Mouse (Mus musculus) cerebellum, adult 2 months (tissue): ENCODE data around the gene Creld1. TPM values are rescaled to one million over a fixed set of nuclear protein-coding genes. Genes with fewer than 3 reads are reported as not detected.

ENCODE experiments used
- DNase-seq, 2 experiments: peaks; one replicate each; pipeline ENCODE4 v3.0.0; 2021
- H3K27ac ChIP-seq: fragments of 200-500 bp; 2 replicates; pipeline ENCODE4 v1.5.1; 2012; ENCODE audit warnings: low read length, control low read depth, inconsistent platforms; ENCODE audit not compliant: insufficient read depth
- H3K27me3 ChIP-seq: fragments of 200-500 bp; 2 replicates; pipeline ENCODE4 v1.6.1; 2012; ENCODE audit warnings: inconsistent platforms, mild to moderate bottlenecking, low read length, moderate library complexity; ENCODE audit not compliant: control insufficient read depth, insufficient read depth
- H3K4me1 ChIP-seq: fragments of 200-500 bp; 2 replicates; pipeline ENCODE4 v1.6.1; 2011; ENCODE audit warnings: low read length; ENCODE audit not compliant: control insufficient read depth, insufficient read depth
- H3K4me3 ChIP-seq: fragments of 200-500 bp; replicated peaks from 2 replicates; pipeline ENCODE3; 2011; ENCODE audit warnings: mild to moderate bottlenecking, low read depth, low read length, control low read depth; ENCODE audit not compliant: insufficient read depth
- CTCF ChIP-seq: fragments of 200-500 bp; IDR thresholded peaks from 2 replicates; pipeline ENCODE4 v1.5.1; 2011; ENCODE audit warnings: low read depth, mild to moderate bottlenecking, control low read depth, low read length, moderate library complexity, borderline replicate concordance; ENCODE audit not compliant: insufficient read depth
- POLR2A ChIP-seq: fragments of 200-500 bp; IDR thresholded peaks from 2 replicates; pipeline ENCODE4 v1.6.1; 2011; ENCODE audit warnings: low read length, control low read depth, borderline replicate concordance; ENCODE audit not compliant: insufficient read depth
- WGBS: fragments of 180-500 bp; shearing (Covaris S2); methylation state at CpG from one replicate; pipeline ENCODE4 v1.1.7; 2018; 5-methylcytosine and 5-hydroxymethylcytosine counted together
- polyA plus RNA-seq: library from polyadenylated mRNA; depleted of rRNA; stranded (reverse); fragments of >200 nt; gene quantifications from 2 replicates; pipeline ENCODE4 v1.2.3, GENCODE M21; 2012; rRNA removed

Creld1 gene
- 57.4 and 58.1 TPM in 2 replicates for polyA plus RNA-seq

GRCm38 (mm10) chr6:113483100-113483615, at the start of gene Creld1:
Gene Creld1 (plus strand): TSS chr6:113483297.
- peak; percentile 97 to 99 for DNase-seq
- TF ChIP-seq CTCF (no peak), POLR2A (peak; percentile 80; the same call in 1 of the 2 replicates)
- Histone ChIP-seq H3K4me3 (peak within 1 kb of the TSS; percentile 94), H3K27me3 (no peaks in the 10 kb centered on the region), H3K27ac (peak within 1 kb of the TSS; percentile 96), H3K4me1 (peaks cover 17% of the 10 kb centered on the region)
- WGBS = under 1% methylated on average over 26 of the region's 26 CpGs

- 41% methylated on average over 3 of the region's 3 CpGs for WGBS
- TF ChIP-seq CTCF (no peak), POLR2A (no peak)
- H3K4me3 ChIP-seq = no peak overlapping the region
These were observed 49.4 kb upstream of the Creld1 start for GRCm38 (mm10) chr6:113433661-113434060.

GRCm38 (mm10) chr6:113434691-113435090, 48.4 kb upstream of the Creld1 start:
- TF ChIP-seq CTCF = no peak
- TF ChIP-seq POLR2A = no peak
- 68% methylated on average over 7 of the region's 7 CpGs for WGBS

More at GRCm38 (mm10) chr6:113433661-113434060, 49.4 kb upstream of the Creld1 start:
- Histone ChIP-seq H3K27me3 (no peaks in the 10 kb centered on the region), H3K4me1 (no peaks in the 10 kb centered on the region), H3K27ac (no peak overlapping the region)
- DNase-seq = no peak

GRCm38 (mm10) chr6:113435664-113436205, 47.4 kb upstream of the Creld1 start, which contains the start of gene Cidec:
Gene Cidec (minus strand): TSS chr6:113435760.
- no peak within 1 kb of the TSS for H3K27ac ChIP-seq
- no peak within 1 kb of the TSS for H3K4me3 ChIP-seq
- H3K4me1 ChIP-seq = no peaks in the 10 kb centered on the region
- TF ChIP-seq POLR2A (no peak), CTCF (no peak)
- no peaks in the 10 kb centered on the region for H3K27me3 ChIP-seq
- no peak for DNase-seq
- 71% methylated on average over 9 of the region's 9 CpGs for WGBS

More at GRCm38 (mm10) chr6:113434691-113435090, 48.4 kb upstream of the Creld1 start:
- H3K27ac ChIP-seq = no peak overlapping the region
- no peaks in the 10 kb centered on the region for H3K27me3 ChIP-seq
- no peak overlapping the region for H3K4me3 ChIP-seq
- no peak for DNase-seq
- no peaks in the 10 kb centered on the region for H3K4me1 ChIP-seq

GRCm38 (mm10) chr6:113437135-113437534, 46.0 kb upstream of the Creld1 start:
- TF ChIP-seq CTCF (no peak), POLR2A (no peak)
- no peak for DNase-seq
- H3K4me1 ChIP-seq = no peaks in the 10 kb centered on the region

GRCm38 (mm10) chr6:113438721-113439430, 44.2 kb upstream of the Creld1 start:
- no peak overlapping the region for H3K27ac ChIP-seq
- no peaks in the 10 kb centered on the region for H3K27me3 ChIP-seq
- TF ChIP-seq CTCF = no peak
- no peak for TF ChIP-seq POLR2A
- WGBS = 63% methylated on average over 12 of the region's 12 CpGs
- no peak overlapping the region for H3K4me3 ChIP-seq
- H3K4me1 ChIP-seq = peaks cover 2% of the 10 kb centered on the region; the same call in 1 of the 2 replicates
- DNase-seq = no peak

More at GRCm38 (mm10) chr6:113437135-113437534, 46.0 kb upstream of the Creld1 start:
- 72% methylated on average over 12 of the region's 12 CpGs for WGBS
- Histone ChIP-seq H3K4me3 (no peak overlapping the region), H3K27me3 (no peaks in the 10 kb centered on the region), H3K27ac (no peak overlapping the region)

- 66% methylated on average over 3 of the region's 3 CpGs for WGBS
- DNase-seq = no peak
- Histone ChIP-seq H3K4me3 (no peak overlapping the region), H3K27me3 (no peaks in the 10 kb centered on the region), H3K4me1 (peaks cover 2% of the 10 kb centered on the region; the same call in 1 of the 2 replicates), H3K27ac (no peak overlapping the region)
- no peak for TF ChIP-seq POLR2A
- TF ChIP-seq CTCF = no peak
These were observed 42.4 kb upstream of the Creld1 start for GRCm38 (mm10) chr6:113440686-113441085.
